Mouse (Mus musculus): ENCODE measurements around the gene Gm6309.
"Not testable (repeated sequence)": the region's sequence is repeated elsewhere in the genome, so short reads cannot be mapped to it uniquely, and the experiment has no call there.

Gm6309 gene

DNA sequence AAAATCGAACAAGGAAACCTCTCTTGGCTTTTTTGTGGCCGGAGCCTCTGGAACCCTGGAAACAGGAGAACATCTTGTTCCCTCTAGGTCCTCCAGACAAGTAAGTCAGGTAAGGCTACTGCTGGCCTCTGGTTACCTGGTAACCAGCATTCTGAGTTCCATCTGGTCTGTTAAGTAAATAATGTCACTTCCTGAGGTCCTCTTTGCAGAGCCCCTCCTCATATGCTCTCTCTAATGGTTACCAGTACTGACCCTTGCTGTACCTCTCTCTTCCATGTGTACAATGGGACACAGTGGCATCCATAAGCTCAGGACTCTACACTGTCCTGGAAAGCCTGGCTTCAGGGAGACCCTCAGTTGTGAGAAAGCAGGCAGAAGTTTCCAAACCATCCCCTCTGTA lies at the start of gene Gm6309:
Gene Gm6309, minus strand, starts transcription at position 101 of the 400 bp plus-strand sequence.
- DNase-seq = not testable (repeated sequence)

DNA sequence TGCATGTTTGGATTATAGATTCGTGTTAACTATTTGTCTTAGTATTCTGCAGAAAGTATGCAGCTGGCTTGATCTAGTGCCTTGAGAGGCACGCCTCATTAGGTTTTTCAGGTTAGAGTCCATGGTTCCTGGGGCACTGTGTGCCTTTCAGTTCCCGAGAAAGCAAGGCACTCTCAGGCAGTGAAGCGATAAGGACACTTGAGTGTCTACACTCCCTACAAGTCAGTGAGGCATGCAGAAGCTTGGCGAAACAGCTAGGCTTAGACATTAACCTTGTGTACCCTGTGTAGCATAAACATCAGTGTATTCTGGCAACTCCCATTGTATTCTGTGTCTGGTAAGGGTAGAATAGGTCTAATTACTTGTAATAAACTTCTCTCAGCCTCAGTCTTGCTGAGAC lies 35.0 kb upstream of the Gm6309 start:
- DNase-seq = no peak

DNA sequence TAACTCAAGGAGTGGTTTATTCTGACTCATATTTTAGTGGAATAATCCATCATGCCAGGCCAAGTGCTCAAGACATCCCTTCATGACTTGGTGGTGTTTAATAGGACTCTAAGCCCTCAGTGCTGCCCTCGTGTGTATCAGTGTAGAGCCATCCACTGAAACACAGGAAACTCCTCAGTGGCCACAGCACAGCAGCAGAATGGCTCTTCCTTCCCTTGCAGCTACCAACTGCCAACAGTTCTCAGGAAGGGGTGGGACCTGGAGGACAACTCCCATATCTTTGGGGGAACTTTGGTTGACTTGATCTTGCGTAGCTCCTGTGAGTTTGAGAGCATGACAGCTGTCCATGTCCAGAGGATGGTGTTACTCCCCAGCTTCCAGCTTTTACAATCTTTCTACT lies 33.4 kb upstream of the Gm6309 start:
- DNase-seq = no peak

DNA sequence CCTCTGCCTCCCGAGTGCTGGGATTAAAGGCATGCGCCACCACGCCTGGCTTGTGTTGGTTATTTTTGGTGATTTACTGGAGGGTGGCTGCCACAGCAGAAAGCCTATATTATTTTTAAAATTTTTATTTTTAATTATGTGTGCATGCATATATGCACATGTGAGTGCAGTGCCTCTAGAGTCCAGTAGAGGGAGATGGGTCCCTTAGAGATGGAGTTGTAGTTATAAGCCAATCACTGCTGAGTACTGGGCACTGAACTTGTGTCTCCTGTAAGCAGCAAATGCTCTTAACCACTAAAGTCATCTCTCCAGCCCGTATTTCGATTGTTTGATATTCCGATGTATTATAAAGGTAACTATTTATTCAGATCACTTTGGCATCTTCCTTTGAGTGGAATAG lies 30.1 kb upstream of the Gm6309 start:
- DNase-seq = no peak

DNA sequence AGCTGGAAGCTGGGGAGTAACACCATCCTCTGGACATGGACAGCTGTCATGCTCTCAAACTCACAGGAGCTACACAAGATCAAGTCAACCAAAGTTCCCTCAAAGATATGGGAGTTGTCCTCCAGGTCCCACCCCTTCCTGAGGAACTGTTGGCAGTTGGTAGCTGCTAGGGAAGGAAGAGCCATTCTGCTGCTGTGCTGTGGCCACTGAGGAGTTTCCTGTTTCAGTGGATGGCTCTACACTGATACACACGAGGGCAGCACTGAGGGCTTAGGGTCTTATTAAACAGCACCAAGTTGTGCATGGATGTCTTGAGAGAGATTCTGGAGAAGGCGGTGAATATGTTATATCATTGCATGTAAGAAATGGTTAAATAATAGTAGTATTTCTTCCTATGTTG lies 29.0 kb upstream of the Gm6309 start:
- DNase-seq = no peak

DNA sequence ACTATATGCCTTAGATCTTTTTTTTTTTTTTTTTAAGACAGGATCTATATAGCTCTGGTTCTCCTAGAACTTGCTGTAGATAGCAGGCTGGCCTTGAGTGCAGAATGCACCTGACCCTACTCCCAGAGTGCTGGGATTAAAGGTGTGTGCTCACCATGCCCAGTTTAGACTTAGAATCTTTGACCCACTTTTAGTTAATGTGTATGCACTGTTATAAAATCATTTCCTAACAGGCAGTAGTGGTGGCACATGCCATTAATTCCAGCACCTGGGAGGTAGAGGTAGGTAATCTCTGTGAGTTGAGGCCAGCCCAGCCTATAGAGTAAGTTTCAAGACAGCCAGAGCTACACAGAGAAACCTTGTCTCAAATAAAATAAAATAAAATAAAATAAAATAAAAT lies 28.6 kb upstream of the Gm6309 start:
- no peak for DNase-seq

DNA sequence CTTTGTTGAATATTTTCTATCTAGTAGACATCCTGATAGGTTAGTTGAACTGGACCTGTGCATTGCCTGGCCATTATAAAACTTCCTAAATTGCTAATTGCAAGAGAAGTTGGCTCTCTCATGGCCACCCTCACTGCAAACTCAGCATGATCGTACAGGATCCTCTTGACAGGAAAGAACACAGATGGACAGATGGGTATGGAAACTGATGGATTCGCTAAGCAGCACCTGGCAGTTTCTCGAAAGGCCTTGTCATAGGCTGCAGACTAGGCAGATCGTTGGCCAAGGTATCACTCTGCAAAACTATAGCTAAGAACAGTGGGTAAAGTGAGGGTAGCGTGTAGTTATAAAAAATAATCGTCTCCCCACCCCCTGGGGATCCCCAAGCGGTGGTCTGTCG lies 22.8 kb upstream of the Gm6309 start:
- DNase-seq = no peak

DNA sequence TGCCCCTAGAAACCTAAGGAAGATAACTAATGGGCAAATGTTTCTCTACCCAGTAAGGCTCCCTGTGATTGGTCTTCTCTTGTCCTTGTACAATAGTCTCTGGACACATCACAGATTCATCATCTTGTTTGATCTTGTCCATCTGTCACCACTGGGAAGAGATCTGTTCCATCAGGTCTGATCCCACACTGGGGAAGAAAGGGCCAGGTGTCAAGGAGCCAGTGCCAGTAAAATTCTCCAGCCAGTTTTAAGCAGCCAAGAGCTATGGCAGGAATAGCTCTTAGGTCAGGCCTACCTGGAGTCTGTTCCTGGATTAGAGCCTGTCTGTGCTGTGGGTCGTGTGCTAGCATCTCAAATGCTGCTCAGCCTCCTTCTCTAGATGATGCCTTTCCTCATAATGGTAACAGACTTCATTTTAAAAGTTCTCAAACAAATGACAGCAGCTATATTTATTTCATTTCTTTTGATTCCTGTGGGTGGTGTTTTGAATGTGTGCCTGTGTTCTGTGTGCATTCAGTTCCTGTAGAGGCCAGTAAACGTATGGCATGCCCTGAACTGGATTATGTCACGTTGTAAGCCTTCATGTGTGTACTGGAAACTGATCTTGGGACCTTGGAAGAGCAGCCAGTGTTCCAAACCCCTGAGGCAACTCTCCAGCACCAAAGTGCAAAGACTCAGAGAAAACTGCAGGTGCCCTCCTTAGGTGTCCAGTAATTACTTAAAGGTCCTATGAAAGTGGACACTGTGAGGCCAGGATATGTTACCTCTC lies 20.2 kb upstream of the Gm6309 start:
- DNase-seq = no peak

DNA sequence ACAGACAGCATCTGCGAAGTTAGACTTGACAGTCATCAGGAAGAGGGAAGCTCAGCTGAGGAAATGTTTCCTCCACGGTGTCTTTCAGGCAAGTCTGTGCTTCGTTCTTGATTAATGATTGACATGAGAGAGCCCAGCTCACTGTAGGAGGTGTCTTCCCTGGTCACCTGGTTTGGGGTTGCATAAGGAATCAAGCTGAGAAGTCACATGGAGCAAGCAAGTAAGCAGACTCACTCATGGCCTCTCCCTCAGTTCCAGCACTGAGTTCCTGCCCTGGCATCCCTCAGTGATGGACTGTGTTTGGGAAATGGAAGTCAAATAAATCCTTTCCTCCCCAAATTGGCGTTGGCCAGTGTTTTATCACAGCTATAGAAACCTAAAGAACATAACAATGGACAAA lies 19.6 kb upstream of the Gm6309 start:
- DNase-seq = no peak

DNA sequence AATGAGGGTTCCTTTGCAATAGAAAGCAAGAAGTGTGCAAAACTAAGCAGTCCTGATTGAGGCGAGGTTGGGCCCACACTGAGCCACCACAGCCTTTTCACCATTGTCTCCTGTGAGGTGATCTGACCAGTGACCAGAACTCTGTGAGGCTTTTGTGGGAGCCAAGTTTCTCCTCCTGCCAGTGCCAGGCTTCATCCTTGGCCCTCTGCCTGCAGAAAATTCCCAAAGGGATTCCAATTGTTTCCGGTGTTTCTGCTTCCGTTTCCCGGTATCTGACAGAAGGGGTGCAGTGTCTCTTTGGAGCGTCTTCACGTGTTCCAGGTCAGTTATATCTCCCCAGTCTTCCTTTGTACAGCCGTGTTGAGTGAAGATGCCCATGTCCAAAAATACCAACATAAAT lies 18.2 kb upstream of the Gm6309 start:
- no peak for DNase-seq

DNA sequence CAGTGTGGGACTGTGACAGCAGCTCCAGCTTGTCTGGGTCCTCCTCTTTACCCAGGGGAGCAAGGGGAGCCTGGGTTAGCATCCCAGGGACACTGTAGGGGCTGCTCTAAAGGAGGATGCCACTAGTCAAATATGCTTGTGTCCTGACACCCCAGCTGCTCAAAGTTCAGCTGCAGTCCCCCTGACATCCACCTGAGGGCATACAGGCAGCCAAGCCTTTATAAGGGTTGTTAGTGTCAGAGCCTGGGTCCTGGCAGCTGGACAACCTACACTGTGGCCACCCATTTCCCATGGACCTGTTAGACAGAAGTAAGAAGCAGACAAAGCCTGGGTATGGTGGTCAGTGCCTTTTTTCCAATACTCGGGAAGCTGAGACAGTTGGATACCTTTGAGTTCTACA lies 17.6 kb upstream of the Gm6309 start:
- no peak for DNase-seq

DNA sequence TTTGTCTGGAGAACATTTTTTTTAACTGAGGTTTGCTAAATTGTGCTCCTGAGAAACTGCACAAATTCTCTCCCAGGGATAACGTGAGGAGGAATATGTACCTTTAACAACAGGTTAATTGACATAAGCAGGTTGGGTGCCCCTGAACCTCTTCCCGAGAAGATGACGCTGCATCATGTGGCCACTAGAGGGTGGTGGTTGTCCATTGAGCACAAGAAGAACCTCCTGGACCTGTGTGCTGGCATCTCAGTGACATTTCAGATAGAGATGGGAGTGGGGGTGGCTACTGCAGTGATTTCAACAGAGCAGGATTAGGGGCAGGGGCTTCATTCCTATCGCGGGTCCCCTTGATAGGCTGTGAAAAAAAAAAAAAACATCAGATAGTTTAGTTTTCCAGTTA lies 16.9 kb upstream of the Gm6309 start:
- DNase-seq = peak; percentile 23

DNA sequence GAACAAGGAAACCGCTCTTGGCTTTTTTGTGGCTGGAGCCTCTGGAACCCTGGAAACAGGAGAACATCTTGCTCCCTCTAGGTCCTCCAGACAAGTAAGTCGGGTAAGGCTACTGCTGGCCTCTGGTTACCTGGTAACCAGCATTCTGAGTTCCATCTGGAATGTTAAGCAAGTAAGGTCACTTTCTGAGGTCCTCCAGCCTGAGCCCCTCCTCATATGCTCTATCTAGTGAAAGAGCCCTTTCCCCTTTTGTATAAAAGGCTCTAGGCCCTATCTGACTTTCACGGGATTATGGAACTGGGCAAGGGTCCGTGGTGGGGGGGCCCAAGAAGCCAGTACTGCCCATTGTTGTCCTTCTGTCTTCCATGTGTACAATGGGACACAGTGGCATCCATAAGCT lies 14.7 kb upstream of the Gm6309 start, which contains the start of gene 1700001J03Rik:
Gene 1700001J03Rik, minus strand, starts transcription at position 101 of the 400 bp plus-strand sequence.
- DNase-seq = not testable (repeated sequence)

DNA sequence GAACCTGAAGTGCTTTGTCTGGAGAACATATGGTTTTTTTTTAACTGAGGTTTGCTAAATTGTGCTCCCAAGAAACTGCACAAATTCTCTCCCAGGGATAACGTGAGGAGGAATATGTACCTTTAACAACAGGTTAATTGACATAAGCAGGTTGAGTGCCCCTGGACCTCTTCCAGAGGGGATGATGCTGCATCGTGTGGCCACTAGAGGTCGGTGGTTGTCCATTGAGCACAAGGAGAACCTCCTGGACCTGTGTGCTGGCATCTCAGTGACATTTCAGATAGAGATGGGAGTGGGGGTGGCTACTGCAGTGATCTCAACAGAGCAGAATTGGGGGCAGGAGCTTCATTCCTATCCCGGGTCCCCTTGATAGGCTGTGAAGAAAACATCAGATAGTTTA lies 2.2 kb upstream of the Gm6309 start:
- DNase-seq = not testable (repeated sequence)

DNA sequence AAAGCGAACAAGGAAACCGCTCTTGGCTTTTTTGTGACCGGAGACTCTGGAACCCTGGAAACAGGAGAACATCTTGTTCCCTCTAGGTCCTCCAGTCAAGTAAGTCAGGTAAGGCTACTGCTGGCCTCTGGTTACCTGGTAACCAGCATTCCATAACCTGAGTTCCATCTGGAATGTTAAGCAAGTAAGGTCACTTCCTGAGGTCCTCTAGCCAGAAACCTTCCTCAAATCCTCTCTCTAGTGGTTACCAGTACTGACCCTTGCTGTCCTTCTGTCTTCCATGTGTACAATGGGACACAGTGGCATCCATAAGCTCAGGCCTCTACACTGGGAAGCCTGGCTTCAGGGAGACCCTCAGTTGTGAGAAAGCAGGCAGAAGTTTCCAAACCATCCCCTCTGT lies 10.1 kb downstream of the Gm6309 start, which contains the start of gene Gm5565:
Gene Gm5565, minus strand, starts transcription at position 101 of the 400 bp plus-strand sequence.
- DNase-seq = not testable (repeated sequence)

DNA sequence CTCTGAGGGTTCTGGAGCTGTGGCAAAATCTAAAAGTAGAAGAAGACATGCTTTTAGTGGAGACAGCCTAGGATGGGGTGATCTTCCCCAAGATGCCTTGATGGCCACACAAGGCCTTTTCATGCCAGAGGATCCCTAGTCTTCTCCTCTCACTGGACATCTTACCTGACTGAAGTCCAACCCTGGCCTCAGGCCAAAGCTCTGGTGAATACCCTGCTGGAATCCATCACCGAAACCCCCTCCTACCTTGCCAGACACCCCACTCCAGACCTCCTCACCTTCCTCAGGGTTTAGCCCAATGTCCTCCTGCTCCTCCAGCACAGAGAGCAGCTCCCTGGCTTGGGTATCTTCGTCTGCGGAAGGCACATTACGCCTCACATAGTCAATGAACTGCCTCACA lies 12.2 kb downstream of the Gm6309 start:
- not testable (repeated sequence) for DNase-seq

DNA sequence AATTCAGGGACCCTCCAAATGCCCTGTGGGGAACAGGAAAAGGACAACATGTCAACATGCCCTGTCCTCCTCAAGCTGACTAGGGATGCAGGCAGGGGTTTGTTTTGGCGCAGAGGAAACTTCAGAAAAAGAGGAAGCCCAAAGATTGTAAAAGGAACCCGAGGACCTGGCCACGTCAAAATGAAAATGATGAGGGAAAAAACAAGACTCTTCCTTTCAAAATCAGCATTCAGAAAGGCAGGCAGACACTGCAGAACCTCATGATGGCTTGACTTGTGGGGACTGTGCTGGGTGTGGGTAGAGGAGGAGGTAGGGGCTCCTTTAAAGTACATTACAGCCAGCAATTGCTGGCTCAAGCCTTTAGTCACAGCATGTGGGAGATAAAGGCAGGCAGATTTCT lies 20.1 kb downstream of the Gm6309 start:
- DNase-seq = no peak

DNA sequence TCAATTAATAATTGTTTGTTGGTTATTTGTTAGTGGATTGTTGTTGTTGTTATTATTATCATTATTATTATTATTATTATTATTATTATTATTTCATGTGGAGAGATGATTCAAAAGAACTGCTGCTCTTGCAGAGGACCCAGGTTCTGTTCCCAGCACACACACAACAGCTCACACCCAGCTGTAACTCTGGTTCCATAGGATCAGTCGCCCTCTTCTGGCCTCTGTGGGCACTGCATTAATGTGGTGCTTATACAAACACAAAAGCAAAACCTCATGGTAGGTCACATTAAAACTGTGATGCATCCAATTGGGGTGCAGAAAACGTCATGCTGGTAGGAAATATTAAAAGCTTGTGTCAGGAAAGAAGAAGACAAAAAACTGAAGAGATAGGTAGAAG lies 22.6 kb downstream of the Gm6309 start:
- no peak for DNase-seq
